In the genomic region with DNA sequence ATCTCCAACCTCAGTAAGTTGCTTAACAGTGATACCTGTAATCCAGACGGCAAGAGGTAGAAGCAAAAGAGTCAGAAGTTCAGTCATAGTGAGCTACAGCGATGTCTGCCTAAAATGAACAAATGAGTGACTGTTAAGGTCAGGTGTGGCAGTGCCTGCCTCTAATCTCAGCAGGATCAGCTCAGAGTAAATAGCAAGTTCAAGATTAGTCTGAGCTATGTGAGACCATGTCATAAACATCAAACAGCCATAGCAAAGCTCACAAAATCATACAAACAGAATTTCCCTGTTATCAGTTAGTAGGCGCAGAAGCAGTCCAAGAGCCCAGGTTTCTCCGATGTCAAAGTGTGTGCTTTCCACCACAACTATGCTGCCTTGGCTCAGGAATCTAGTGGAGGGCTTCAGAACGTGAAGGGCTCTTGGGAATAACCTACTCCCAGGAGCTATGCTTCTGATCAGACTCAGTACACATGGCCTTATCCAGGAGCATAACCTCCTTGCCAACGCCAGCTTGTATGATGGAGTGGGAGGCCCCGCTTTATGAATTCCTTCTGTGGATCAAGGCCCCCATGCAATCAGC, we compare ENCODE assay signal across 16 mouse cellular contexts. TPM values are rescaled to one million over a fixed set of nuclear protein-coding genes. Genes with fewer than 3 reads are reported as not detected.
DNase-seq lines count a peak whose midpoint lies in the region; ATAC-seq and TF ChIP-seq lines count a peak whose summit lies in the region.
"Had no signal": no experiment of that assay in that cellular context is flagged by ENCODE, and none has a peak within 500 bp of the region (broad histone marks: within the 10 kb centered on the region; RNA-seq: fewer than 3 reads in every experiment).

No protein-coding gene starts in this region.

- H3K9me3 ChIP-seq in lung, embryonic 15.5 days = no peaks in the 10 kb centered on the region
- H3K9me3 ChIP-seq: forebrain, embryonic 15.5 days; heart, embryonic 10.5 days; hindbrain, embryonic 15.5 days had no signal

- peaks cover 7% of the 10 kb centered on the region for H3K4me1 ChIP-seq in testis, adult 2 months (ENCODE audit: control insufficient read depth, insufficient read depth, low read length)
- H3K4me1 ChIP-seq in lung, embryonic 15.5 days = no peaks in the 10 kb centered on the region
- H3K4me1 ChIP-seq: embryonic facial prominence, embryonic 12.5 days; forebrain, embryonic 15.5 days; hindbrain, embryonic 15.5 days had no signal

- H3K27ac ChIP-seq in testis, adult 2 months (ENCODE audit: control insufficient read depth, insufficient read depth, low read depth, low read length) = peak overlapping the region; percentile 5; the same call in 1 of the 2 replicates
- H3K27ac ChIP-seq in lung, embryonic 15.5 days = peak overlapping the region; percentile 79
- H3K27ac ChIP-seq: embryonic facial prominence, embryonic 12.5 days; forebrain, embryonic 15.5 days; heart, embryonic 10.5 days; hindbrain, embryonic 15.5 days had no signal

- H3K9ac ChIP-seq in lung, embryonic 15.5 days = no peak overlapping the region
- H3K9ac ChIP-seq: embryonic facial prominence, embryonic 12.5 days; forebrain, embryonic 15.5 days; hindbrain, embryonic 15.5 days had no signal

- H3K4me2 ChIP-seq in lung, embryonic 15.5 days = no peak overlapping the region
- H3K4me2 ChIP-seq: embryonic facial prominence, embryonic 12.5 days; forebrain, embryonic 15.5 days; hindbrain, embryonic 15.5 days had no signal

- TF ChIP-seq CTCF in testis, adult 2 months (IDR thresholded peaks at IDR 0.05; ENCODE audit: control insufficient read depth, insufficient read depth, insufficient replicate concordance, low read depth, low read length) = no peak

- 52% methylated on average over 7 of the region's 7 CpGs for WGBS in lung, embryonic 15.5 days

- no peak overlapping the region for H3K4me3 ChIP-seq in testis, adult 2 months (ENCODE audit: control insufficient read depth, low read depth, low read length)
- no peak overlapping the region for H3K4me3 ChIP-seq in lung, embryonic 15.5 days
- H3K4me3 ChIP-seq: embryonic facial prominence, embryonic 12.5 days; forebrain, embryonic 15.5 days; heart, embryonic 10.5 days; hindbrain, embryonic 15.5 days had no signal

- DNase-seq in testis, postnatal 10 days (ENCODE audit: low spot score) = no peak
- peak; percentile 31 for DNase-seq in lung, postnatal 14 days
- no peak for DNase-seq in layer of hippocampus, adult 9-11 months
- DNase-seq in spleen, postnatal 36 days (ENCODE audit: low spot score in 2 of 2) = no peak
- DNase-seq in MN1 (ENCODE audit: low spot score) = no peak
- DNase-seq: adrenal gland, postnatal 14 days; cerebellum, adult 11-12 months; cerebellum, adult 9-10 months; cerebellum, postnatal 25 days; gastrocnemius, postnatal 36 days had no signal

- H3K36me3 ChIP-seq in testis, adult 2 months (ENCODE audit: control insufficient read depth, insufficient read depth, low read length) = no peaks in the 10 kb centered on the region
- no peaks in the 10 kb centered on the region for H3K36me3 ChIP-seq in lung, embryonic 15.5 days
- H3K36me3 ChIP-seq: embryonic facial prominence, embryonic 12.5 days; forebrain, embryonic 15.5 days; heart, embryonic 10.5 days; hindbrain, embryonic 15.5 days had no signal

- ATAC-seq in lung, embryonic 15.5 days (ENCODE audit: borderline replicate concordance, extremely low read depth, low FRiP score, low TSS enrichment) = peak; percentile 78
- ATAC-seq: forebrain, embryonic 15.5 days had no signal

- H3K27me3 ChIP-seq in testis, adult 2 months (ENCODE audit: control insufficient read depth, insufficient read depth, low read length) = no peaks in the 10 kb centered on the region
- H3K27me3 ChIP-seq in lung, embryonic 15.5 days = no peaks in the 10 kb centered on the region
- H3K27me3 ChIP-seq: embryonic facial prominence, embryonic 12.5 days; forebrain, embryonic 15.5 days; hindbrain, embryonic 15.5 days had no signal

- TF ChIP-seq POLR2A in testis, adult 2 months (IDR thresholded peaks at IDR 0.05; ENCODE audit: control insufficient read depth, low read depth, low read length) = no peak

RNA-seq across cellular contexts. Expression of a gene that starts 9.7 kb away (rescaled TPM):
- 8.5 and 9.8 TPM in 2 replicates for polyA plus RNA-seq in testis, adult 2 months (2012; rRNA removed)
- polyA plus RNA-seq in lung, embryonic 15.5 days (2015; fragmentation: Nextera tagmentation; extraction: Ambion mirVana) = 13.1 and 13.3 TPM in 2 replicates
